Mouse (Mus musculus) right cerebral cortex, adult 2 months (tissue): ENCODE data around the gene Rfx7.
"Not testable (repeated sequence)": the region's sequence is repeated elsewhere in the genome, so short reads cannot be mapped to it uniquely, and the experiment has no call there.

Experiments used
- DNase-seq, 2 experiments: peaks; one replicate each; pipeline ENCODE4 v3.0.0; 2021 to 2022; ENCODE audit warnings: low spot score in 2 of 2

Rfx7 gene

GRCm38 (mm10) chr9:72639843-72640621, 108.0 kb downstream of the Rfx7 start:
- peak; percentile 57 to 67 for DNase-seq

GRCm38 (mm10) chr9:72640642-72641041, 108.6 kb downstream of the Rfx7 start:
- no peak for DNase-seq

GRCm38 (mm10) chr9:72641093-72641680, 109.1 kb downstream of the Rfx7 start:
- no peak for DNase-seq

DNA sequence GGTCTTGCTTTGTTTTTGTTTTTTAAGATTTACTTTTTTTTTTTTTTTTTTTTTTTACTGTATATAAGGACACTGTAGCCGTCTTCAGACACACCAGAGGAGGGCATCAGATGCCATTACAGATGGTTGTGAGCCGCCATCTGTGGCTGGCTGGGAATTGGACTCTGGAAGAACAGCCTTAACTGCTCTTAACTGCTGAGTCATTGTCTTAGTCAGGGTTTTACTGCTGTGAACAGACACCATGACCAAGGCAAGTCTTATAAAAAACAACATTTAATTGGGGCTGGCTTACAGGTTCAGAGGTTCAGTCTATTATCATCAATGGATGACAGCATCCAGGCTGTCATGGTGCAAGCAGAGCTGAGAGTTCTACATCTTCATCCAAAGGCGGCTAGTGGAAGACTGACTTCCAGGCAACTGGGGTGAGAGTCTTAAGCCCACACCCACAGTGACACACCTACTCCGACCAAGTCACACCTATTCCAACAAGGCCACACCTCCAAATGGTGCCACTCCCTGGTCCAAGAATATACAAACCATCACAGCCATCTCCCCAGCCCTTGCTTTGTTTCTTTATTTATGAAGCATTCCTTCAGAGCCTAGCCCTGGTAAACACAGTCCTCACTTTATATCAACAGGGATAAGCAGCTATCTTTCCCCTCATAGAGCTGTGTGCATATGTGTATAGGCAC, 110.9 kb downstream of the Rfx7 start:
- not testable (repeated sequence) for DNase-seq

- no peak for DNase-seq
Measured at GRCm38 (mm10) chr9:72643651-72644417, 111.8 kb downstream of the Rfx7 start.

DNA sequence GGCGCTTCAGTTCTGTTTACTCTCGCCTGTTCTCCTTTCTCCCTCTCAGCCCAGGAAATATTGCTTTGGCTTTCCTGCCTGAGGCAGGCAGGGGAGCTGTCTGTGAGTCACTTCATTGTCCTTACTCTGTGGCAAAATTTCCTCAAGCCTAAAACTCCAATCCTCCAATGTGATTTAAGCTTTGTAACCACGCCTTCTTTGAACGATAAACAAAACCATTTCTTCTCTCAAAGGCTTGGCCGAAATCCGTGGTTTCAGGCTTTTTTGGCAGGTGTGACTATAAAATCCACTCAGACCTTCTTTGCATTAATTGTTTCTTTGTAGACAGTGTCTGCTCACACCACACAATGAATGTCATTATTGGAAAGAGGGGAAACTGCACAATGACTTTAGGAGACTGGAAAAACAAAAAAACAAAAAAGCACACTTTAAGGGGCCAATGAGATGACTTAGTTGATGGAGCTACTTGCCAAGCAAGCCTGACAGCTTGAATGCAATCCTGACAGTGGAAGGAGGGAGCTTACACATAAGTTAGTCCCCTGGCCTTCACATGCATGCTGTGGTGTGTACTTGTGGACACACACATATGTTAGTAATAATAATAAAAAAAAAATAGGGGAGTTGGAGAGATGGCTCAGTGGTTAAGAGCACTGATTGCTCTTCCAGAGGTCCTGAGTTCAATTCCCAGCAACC, 112.5 kb downstream of the Rfx7 start:
- DNase-seq, result no peak

DNA sequence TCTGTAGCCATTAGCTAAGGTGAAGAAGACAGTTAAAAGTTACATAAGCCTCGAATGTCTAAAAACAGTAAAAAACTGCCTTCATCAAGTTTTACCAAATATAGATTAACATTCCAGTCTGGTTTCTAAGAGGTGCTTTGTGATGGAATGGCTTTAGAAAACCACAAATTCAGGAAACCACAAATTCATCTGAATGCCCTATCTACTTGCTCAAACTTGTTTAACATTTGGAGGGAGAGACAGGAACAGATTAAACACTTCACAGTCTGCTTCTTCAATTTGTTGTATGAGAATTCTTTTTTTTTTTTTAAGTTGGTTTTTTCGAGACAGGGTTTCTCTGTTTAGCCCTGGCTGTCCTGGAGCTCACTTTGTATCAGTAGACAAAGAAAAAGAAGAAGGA, 117.7 kb downstream of the Rfx7 start:
- no peak for DNase-seq

DNA sequence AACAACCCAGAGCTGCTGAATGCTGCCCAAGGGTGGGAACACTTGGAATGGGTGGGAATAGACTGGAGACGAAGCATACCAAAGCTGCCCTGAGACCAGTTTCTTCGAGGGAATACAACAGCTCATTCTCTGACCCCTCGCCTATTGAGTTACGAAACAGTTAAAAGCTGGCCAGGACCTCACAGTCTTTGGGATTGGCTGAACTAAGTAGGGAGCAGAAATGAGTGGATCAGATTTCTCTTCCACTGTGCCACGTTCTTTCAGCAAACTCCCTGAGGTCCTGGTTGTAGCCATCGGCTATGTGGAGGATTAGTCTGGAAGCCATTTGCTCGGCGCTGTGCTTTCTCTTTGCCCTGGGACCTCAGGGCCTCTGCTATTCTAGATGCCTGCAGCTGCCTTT, 120.9 kb downstream of the Rfx7 start:
- DNase-seq, result no peak

DNA sequence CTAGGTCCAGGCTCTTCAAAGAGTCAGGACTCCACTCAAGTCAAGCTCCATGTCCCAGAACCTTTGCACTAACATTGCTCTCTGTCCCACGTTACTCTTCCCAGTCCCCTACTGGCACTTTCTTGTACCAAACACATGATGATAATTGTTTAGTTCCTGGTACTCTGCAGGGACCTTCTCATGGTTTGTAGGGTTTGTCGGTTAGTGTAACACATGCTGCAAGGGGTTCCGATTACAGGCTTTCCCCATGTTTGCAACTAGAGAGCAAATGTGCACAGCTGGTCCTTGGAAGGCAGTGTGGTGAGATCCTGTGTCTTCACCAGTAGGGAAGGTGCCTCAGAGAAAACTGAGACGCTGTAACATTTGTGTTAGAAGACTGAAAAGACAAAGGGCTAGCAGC, 121.5 kb downstream of the Rfx7 start:
- DNase-seq, result no peak

GRCm38 (mm10) chr9:72654593-72655242, 122.7 kb downstream of the Rfx7 start:
- DNase-seq, result peak; percentile 46 to 58

DNA sequence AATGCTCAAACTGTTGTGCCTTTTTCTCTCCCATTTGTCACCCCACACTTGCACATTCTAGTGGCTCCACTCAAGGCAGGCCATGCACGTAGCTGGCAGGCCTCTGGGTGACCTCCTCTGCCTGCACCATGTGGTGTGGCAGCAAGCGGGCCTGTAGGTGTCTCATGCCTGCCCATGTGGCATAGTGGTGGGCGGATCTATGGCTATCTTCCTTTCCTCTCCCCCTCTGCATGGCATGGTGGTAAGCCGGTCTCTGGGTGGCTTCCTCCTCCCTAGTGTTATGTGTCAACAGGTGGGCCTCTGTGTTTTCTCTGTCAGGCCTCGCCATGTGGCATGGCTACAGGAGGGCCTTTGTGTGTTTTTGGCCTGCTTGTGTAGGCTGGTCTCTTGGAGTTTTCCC, 123.6 kb downstream of the Rfx7 start:
- DNase-seq, result no peak

GRCm38 (mm10) chr9:72656491-72656890, 124.5 kb downstream of the Rfx7 start:
- DNase-seq, result no peak

DNA sequence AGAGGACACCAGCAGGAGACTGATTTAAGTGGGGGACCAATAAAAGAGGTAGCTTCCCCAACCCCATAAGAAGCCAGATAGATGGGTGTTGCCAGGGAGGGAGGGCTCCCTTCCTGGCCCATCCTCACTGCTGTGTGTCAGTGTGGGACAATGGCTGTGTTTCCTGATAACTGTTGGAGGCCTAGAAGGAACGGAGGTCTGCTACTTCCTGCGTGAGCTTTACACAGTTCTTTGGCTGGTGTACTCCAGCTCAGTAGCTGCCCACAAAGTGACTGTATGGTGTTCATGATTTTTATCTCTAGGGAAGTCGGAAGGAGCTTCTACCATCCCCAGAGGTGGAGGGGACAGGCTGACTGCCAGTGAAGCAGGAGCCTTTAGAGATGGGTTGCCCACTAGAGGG, 124.9 kb downstream of the Rfx7 start:
- no peak for DNase-seq

- no peak for DNase-seq
Measured at GRCm38 (mm10) chr9:72657694-72658093, 125.7 kb downstream of the Rfx7 start.

DNA sequence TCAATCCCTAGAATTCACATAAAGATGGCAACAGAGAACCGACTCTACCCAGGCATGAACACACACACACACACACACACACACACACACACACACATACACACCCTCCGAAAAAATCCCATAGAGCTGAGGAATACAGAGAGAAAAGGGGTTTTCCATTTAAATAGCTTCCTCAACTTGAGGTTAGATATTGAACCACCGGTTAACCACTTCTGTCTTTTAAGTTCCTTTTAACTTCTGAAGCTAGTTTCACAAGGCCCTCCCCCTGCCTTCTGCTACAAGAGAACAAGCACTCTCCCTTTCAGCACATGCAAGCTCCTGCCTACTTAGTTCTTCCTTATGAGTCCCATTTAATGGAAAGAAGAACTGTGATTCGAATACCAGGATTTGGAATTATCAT, 128.1 kb downstream of the Rfx7 start:
- no peak for DNase-seq

GRCm38 (mm10) chr9:72660911-72661310, 128.9 kb downstream of the Rfx7 start:
- DNase-seq, result no peak

- no peak for DNase-seq
Measured at GRCm38 (mm10) chr9:72661561-72661894, 129.5 kb downstream of the Rfx7 start.

GRCm38 (mm10) chr9:72661895-72662661, 130.0 kb downstream of the Rfx7 start, which contains the start of gene Nedd4:
Gene Nedd4 (plus strand): TSS chr9:72662346.
- peak; percentile 92 to 93 for DNase-seq

DNA sequence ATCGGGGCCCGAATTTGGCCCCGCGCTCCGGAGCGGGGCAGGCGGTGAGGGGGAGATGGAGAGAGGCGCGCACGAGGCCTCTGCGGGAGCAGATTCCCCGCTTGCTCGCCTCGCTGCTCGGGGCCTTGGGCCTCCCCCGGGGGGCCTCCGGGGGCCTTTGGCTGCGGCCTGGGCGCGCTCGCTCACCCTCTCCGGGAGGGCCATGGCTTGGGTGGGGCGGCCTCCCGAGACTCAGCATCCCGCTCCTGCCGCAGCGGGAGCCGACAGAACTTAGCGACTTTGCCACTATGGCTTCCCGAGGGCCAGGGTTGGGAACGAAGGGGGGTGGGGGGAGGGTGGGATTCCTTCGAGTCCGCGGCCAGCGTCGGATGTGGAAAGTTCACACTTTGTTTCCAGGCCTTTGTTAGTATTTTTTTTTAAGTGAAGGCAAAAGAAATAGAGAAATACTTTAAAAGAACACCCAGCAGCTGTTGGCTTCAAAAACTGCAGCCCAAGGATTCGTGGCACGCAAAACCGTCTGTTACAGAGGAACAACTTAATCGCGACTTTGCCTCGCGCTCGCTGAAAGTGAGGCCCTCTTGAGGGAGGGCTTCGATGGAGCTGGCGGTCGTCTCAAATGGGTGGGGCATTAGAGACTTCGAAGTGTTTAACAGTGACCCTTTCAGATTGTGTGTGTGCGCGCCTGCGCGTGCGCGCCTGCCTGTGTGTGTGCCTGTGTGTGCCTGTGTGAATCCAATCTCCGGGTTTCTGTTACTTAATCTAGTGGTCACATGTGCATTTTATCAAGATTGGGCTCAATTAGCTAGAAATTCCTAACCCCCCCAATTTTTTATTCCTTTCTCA, 130.9 kb downstream of the Rfx7 start:
- DNase-seq, result peak; percentile 57 to 82
